In the genomic region with DNA sequence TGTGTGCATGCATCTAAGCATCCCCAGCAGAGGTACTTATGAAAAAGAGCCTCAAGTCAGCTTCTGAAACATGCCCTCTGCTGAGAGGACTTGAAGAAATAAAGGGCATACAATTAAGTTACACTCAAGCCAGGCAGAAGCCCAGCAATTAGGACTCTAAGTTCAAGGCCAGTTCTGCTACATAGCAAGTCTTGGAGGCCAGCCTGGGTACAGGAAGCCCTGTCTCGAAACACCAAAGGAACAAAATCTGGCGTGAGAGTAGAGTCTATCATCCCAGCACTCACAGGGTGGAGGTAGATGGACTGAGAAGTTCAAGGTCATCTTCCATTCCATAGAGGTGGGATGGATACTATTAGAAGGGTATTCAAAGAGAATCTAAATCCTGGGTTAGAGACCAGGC, we compare ENCODE assay signal across 14 mouse cellular contexts. TPM values are rescaled to one million over a fixed set of nuclear protein-coding genes. Genes with fewer than 3 reads are reported as not detected.
DNase-seq lines count a peak whose midpoint lies in the region; ATAC-seq and TF ChIP-seq lines count a peak whose summit lies in the region.
"Had no signal": no experiment of that assay in that cellular context is flagged by ENCODE, and none has a peak within 500 bp of the region (broad histone marks: within the 10 kb centered on the region; RNA-seq: fewer than 3 reads in every experiment).

No protein-coding gene starts in this region.

- H3K4me3 ChIP-seq in heart, embryonic 15.5 days = no peak overlapping the region
- H3K4me3 ChIP-seq in liver, embryonic 11.5 days (ENCODE audit: low read depth, low read length) = no peak overlapping the region
- H3K4me3 ChIP-seq in liver, postnatal 0 days (ENCODE audit: low read depth, low read length) = no peak overlapping the region
- H3K4me3 ChIP-seq in liver, embryonic 14.5 days (ENCODE audit: insufficient read depth in 1 of 2, low read depth in 2 of 2, low read length in 2 of 2) = no peak overlapping the region
- H3K4me3 ChIP-seq: forebrain, embryonic 15.5 days; neural tube, embryonic 12.5 days had no signal

- TF ChIP-seq EP300 in liver, postnatal 0 days (IDR thresholded peaks at IDR 0.05; ENCODE audit: low read depth) = no peak
- TF ChIP-seq EP300 in liver, embryonic 14.5 days (IDR thresholded peaks at IDR 0.05; ENCODE audit: low read depth) = no peak

- no peaks in the 10 kb centered on the region for H3K27me3 ChIP-seq in heart, embryonic 15.5 days
- no peaks in the 10 kb centered on the region for H3K27me3 ChIP-seq in liver, embryonic 11.5 days (replicated peaks; ENCODE audit: control insufficient read depth, insufficient read depth, low read length)
- H3K27me3 ChIP-seq in liver, postnatal 0 days (ENCODE audit: insufficient read depth, low read length) = no peaks in the 10 kb centered on the region
- no peaks in the 10 kb centered on the region for H3K27me3 ChIP-seq in liver, embryonic 14.5 days (ENCODE audit: control insufficient read depth, insufficient read depth, low read length)
- H3K27me3 ChIP-seq: forebrain, embryonic 15.5 days; neural tube, embryonic 12.5 days had no signal

- H3K4me1 ChIP-seq in heart, embryonic 15.5 days (replicated peaks) = peaks cover 82% of the 10 kb centered on the region
- peaks cover 64% of the 10 kb centered on the region for H3K4me1 ChIP-seq in liver, embryonic 11.5 days (replicated peaks; ENCODE audit: control insufficient read depth, insufficient read depth, low read length)
- peaks cover 35% of the 10 kb centered on the region for H3K4me1 ChIP-seq in liver, postnatal 0 days (ENCODE audit: insufficient read depth)
- H3K4me1 ChIP-seq in liver, embryonic 14.5 days (replicated peaks; ENCODE audit: control insufficient read depth in 2 of 2, insufficient read depth in 2 of 2, low read length in 1 of 2) = peaks cover 20 to 45% of the 10 kb centered on the region in 2 experiments

- peak overlapping the region; percentile 74 for H3K27ac ChIP-seq in heart, embryonic 15.5 days
- H3K27ac ChIP-seq in liver, embryonic 11.5 days (ENCODE audit: low read depth, low read length) = no peak overlapping the region
- H3K27ac ChIP-seq in liver, postnatal 0 days (ENCODE audit: low read depth) = no peak overlapping the region; the same call in 1 of the 2 replicates
- no peak overlapping the region for H3K27ac ChIP-seq in liver, embryonic 14.5 days
- H3K27ac ChIP-seq: neural tube, embryonic 12.5 days had no signal

- peak; percentile 60 to 64 for DNase-seq in adrenal gland, adult (ENCODE audit: inconsistent age in 2 of 2, low spot score in 1 of 2)
- DNase-seq in adrenal gland, adult 18-20 months (ENCODE audit: low spot score in 2 of 2) = no peak
- DNase-seq in heart, adult 9 months (ENCODE audit: low spot score in 2 of 2) = no peak
- no peak for DNase-seq in liver, embryonic 11.5 days (ENCODE audit: low spot score)
- DNase-seq in liver, postnatal 0 days = no peak
- no peak for DNase-seq in liver, embryonic 14.5 days (ENCODE audit: low read depth in 3 of 3, low spot score in 3 of 3)
- no peak for DNase-seq in right cerebral cortex, postnatal 4 days
- DNase-seq: adrenal gland, postnatal 10 days; gastrocnemius, postnatal 25 days; kidney, adult 18-20 months; lung, postnatal 4 days had no signal

- H3K4me2 ChIP-seq in heart, embryonic 15.5 days = peak overlapping the region; percentile 47
- H3K4me2 ChIP-seq in liver, embryonic 11.5 days = peak overlapping the region; percentile 46
- H3K4me2 ChIP-seq in liver, postnatal 0 days (ENCODE audit: low read depth, low read length) = no peak overlapping the region
- H3K4me2 ChIP-seq in liver, embryonic 14.5 days (ENCODE audit: low read depth) = 0 out of 2 replicates have a peak overlapping the region, but pooled peaks have one; percentile 51
- H3K4me2 ChIP-seq: forebrain, embryonic 15.5 days; neural tube, embryonic 12.5 days had no signal

- no peak for TF ChIP-seq CTCF in liver, postnatal 0 days (IDR thresholded peaks at IDR 0.05; ENCODE audit: low read depth)
- TF ChIP-seq CTCF in liver, embryonic 14.5 days (IDR thresholded peaks at IDR 0.05; ENCODE audit: low read depth) = no peak

- WGBS in heart, embryonic 15.5 days = 43% methylated on average over 2 of the region's 2 CpGs
- 71% methylated on average over 2 of the region's 2 CpGs for WGBS in liver, embryonic 11.5 days
- WGBS in liver, postnatal 0 days (ENCODE audit: insufficient replicate concordance) = 47% methylated on average over 2 of the region's 2 CpGs
- WGBS in liver, embryonic 14.5 days (ENCODE audit: insufficient replicate concordance) = 53% methylated on average over 2 of the region's 2 CpGs

- no peak for ATAC-seq in heart, embryonic 15.5 days (replicated peaks; ENCODE audit: insufficient number of reproducible peaks, insufficient read depth, low FRiP score, low read depth)
- ATAC-seq in liver, embryonic 11.5 days (replicated peaks; ENCODE audit: low FRiP score) = no peak
- ATAC-seq in liver, postnatal 0 days = no peak
- ATAC-seq in liver, embryonic 14.5 days (ENCODE audit: insufficient read depth) = no peak
- ATAC-seq: forebrain, embryonic 15.5 days had no signal

- no peaks in the 10 kb centered on the region for H3K9me3 ChIP-seq in heart, embryonic 15.5 days (replicated peaks)
- H3K9me3 ChIP-seq in liver, embryonic 11.5 days (ENCODE audit: control insufficient read depth, low read length) = no peaks in the 10 kb centered on the region
- no peaks in the 10 kb centered on the region for H3K9me3 ChIP-seq in liver, postnatal 0 days (ENCODE audit: low read length)
- H3K9me3 ChIP-seq in liver, embryonic 14.5 days (ENCODE audit: control insufficient read depth, low read length) = no peaks in the 10 kb centered on the region
- H3K9me3 ChIP-seq: forebrain, embryonic 15.5 days; neural tube, embryonic 12.5 days had no signal

- H3K9ac ChIP-seq in heart, embryonic 15.5 days = no peak overlapping the region
- 0 out of 2 replicates have a peak overlapping the region, but pooled peaks have one; percentile 4 for H3K9ac ChIP-seq in liver, embryonic 11.5 days (ENCODE audit: low read depth, low read length)
- no peak overlapping the region for H3K9ac ChIP-seq in liver, postnatal 0 days (replicated peaks)
- no peak overlapping the region for H3K9ac ChIP-seq in liver, embryonic 14.5 days (replicated peaks)
- H3K9ac ChIP-seq: forebrain, embryonic 15.5 days; neural tube, embryonic 12.5 days had no signal

- no peaks in the 10 kb centered on the region for H3K36me3 ChIP-seq in heart, embryonic 15.5 days
- H3K36me3 ChIP-seq in liver, embryonic 11.5 days (ENCODE audit: control insufficient read depth, insufficient read depth, low read length) = no peaks in the 10 kb centered on the region; the same call in 1 of the 2 replicates
- H3K36me3 ChIP-seq in liver, postnatal 0 days (replicated peaks; ENCODE audit: insufficient read depth, low read length) = no peaks in the 10 kb centered on the region
- no peaks in the 10 kb centered on the region for H3K36me3 ChIP-seq in liver, embryonic 14.5 days (replicated peaks; ENCODE audit: control insufficient read depth, insufficient read depth, low read depth)
- H3K36me3 ChIP-seq: forebrain, embryonic 15.5 days; neural tube, embryonic 12.5 days had no signal

RNA-seq across cellular contexts. Expression of a gene that starts 6.8 kb away (rescaled TPM):
- 100 to 1,000 TPM; 115 to 136 TPM for total RNA-seq in adrenal gland, adult 18-20 months (2021)
- polyA plus RNA-seq in heart, embryonic 15.5 days (2015; fragmentation: Nextera tagmentation; extraction: Ambion mirVana) = 18.5 and 20.0 TPM in 2 replicates
- polyA plus RNA-seq in liver, embryonic 11.5 days (2014; fragmentation: Nextera tagmentation; extraction: Ambion mirVana) = 21.5 TPM in 2 replicates
- 9.6 and 10.6 TPM in 2 replicates for polyA plus RNA-seq in liver, postnatal 0 days (2015; fragmentation: Nextera tagmentation; extraction: Ambion mirVana)
- 10.4 and 13.7 TPM in 2 replicates for polyA plus RNA-seq in liver, embryonic 14.5 days (2012; rRNA removed)
- polyA plus RNA-seq in liver, embryonic 14.5 days (2014; fragmentation: Nextera tagmentation; extraction: Ambion mirVana) = 10.0 and 11.5 TPM in 2 replicates

RNA-seq across cellular contexts. Expression of a gene that starts 19.9 kb away (rescaled TPM):
- 1,000 to 10,000 TPM in 1 of 2 experiments, 100 to 1,000 TPM in 1; 921 to 1,031 TPM for total RNA-seq in adrenal gland, adult 18-20 months (2021)
- 323 and 339 TPM in 2 replicates for polyA plus RNA-seq in heart, embryonic 15.5 days (2015; fragmentation: Nextera tagmentation; extraction: Ambion mirVana)
- polyA plus RNA-seq in liver, embryonic 11.5 days (2014; fragmentation: Nextera tagmentation; extraction: Ambion mirVana) = 959 and 1,036 TPM in 2 replicates
- polyA plus RNA-seq in liver, postnatal 0 days (2015; fragmentation: Nextera tagmentation; extraction: Ambion mirVana) = 315 and 325 TPM in 2 replicates
- 403 and 658 TPM in 2 replicates for polyA plus RNA-seq in liver, embryonic 14.5 days (2012; rRNA removed)
- polyA plus RNA-seq in liver, embryonic 14.5 days (2014; fragmentation: Nextera tagmentation; extraction: Ambion mirVana) = 477 and 488 TPM in 2 replicates

RNA-seq across cellular contexts. Expression of a gene that starts 35.6 kb away (rescaled TPM):
- 10 to 100 TPM; 17.6 to 20.4 TPM for total RNA-seq in adrenal gland, adult 18-20 months (2021)
- 3.0 and 4.4 TPM in 2 replicates for polyA plus RNA-seq in heart, embryonic 15.5 days (2015; fragmentation: Nextera tagmentation; extraction: Ambion mirVana)
- polyA plus RNA-seq in liver, embryonic 11.5 days (2014; fragmentation: Nextera tagmentation; extraction: Ambion mirVana) = 11.8 and 16.3 TPM in 2 replicates
- polyA plus RNA-seq in liver, postnatal 0 days (2015; fragmentation: Nextera tagmentation; extraction: Ambion mirVana) = 3.3 and 3.6 TPM in 2 replicates
- polyA plus RNA-seq in liver, embryonic 14.5 days (2012; rRNA removed) = 15.8 and 16.1 TPM in 2 replicates
- polyA plus RNA-seq in liver, embryonic 14.5 days (2014; fragmentation: Nextera tagmentation; extraction: Ambion mirVana) = 11.1 and 11.2 TPM in 2 replicates

Comparison
In these comparisons a context has a peak if more than half of its experiments do, and no peak if none do; other contexts are left out.
1. DNase-seq: peak in adrenal gland, adult (2 of 2); none in adrenal gland, adult 18-20 months (0 of 2), heart, adult 9 months (0 of 2), liver, embryonic 11.5 days (single experiment), liver, postnatal 0 days (single experiment), liver, embryonic 14.5 days (0 of 3) and right cerebral cortex, postnatal 4 days (single experiment).